Mouse (Mus musculus): ENCODE measurements around the gene Mmp13. TPM values are rescaled to one million over a fixed set of nuclear protein-coding genes. Genes with fewer than 3 reads are reported as not detected.
"Not testable (repeated sequence)": the region's sequence is repeated elsewhere in the genome, so short reads cannot be mapped to it uniquely, and the experiment has no call there.

Gene Mmp13
- total RNA-seq (2021): under 1 TPM in 1 of 2 experiments, not detected in 1; 0.20 TPM
- long read RNA-seq, experiment 1, partial matches to known transcripts: 0 of 1 reads
- long read RNA-seq, experiment 1, other reads (novel, unspliced or antisense): 0 of 1 reads
- long read RNA-seq, experiment 2: 0 reads

DNA sequence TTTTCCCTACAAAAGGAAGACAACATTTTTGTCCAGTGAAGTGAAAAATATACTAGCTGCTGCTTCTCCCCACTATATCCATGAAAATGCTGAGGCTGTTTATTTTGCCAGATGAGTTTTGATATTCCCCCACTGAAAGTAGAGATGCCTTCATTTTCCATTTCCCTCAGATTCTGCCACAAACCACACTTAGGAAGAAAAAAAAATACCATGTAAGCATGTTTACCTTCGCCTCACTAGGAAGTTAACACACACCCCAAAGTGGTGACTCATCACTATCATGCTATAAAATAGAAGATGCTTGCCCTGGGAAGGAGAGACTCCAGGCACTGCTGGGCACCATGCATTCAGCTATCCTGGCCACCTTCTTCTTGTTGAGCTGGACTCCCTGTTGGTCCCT is at the start of gene Mmp13:
Mmp13 (plus strand) TSS at position 301 of the 400 bp plus-strand sequence.
- DNase-seq: no peak

- DNase-seq: no peak
Observed at GRCm38 (mm10) chr9:7238619-7239018, 33.7 kb upstream of the Mmp13 start.

- no peak for DNase-seq
Observed at GRCm38 (mm10) chr9:7239967-7240366, 32.3 kb upstream of the Mmp13 start.

DNA sequence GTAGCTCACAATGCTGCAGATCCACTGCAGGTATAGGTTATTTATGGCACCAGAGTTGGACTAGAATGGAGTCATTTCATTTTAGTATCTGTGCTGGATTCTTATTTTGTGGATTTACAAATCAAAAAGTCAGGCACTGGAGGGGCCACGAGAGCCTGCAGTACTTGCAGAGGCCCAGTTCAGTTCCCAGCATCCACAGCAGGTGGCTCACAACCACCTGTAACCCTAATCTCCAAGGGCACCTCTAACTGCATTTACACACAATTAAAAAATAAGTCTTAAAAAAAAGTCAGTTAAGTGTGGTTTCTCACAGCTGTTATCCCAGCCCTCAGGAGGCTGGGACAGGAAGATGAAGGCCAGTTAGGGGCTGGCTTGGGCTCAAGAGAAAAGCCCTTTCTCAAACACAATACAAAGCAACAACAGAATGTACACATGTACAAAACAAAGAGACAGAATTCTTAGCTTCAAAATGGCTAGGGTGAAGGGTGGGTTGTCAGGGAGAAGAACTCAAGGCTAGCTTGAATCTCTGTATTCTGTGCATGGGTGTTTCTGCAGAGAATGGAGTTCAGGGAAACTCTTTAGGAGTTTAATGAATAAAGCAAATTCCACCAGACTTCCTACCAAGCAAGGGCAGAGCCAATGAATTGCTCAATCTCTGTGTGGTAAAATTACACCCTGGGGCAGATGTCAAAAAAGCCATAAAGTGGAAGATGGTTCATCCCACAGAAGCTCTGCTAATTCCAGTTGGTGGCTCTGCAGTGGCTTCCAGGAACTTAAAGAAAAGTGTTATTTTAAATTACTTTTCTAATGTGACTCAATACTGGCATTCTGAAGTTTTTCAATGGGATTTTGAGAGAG is 19.3 kb upstream of the Mmp13 start:
- DNase-seq: peak; percentile 9 to 13

- no peak for DNase-seq
Observed at GRCm38 (mm10) chr9:7261667-7262066, 10.6 kb upstream of the Mmp13 start.

- peak; percentile 38 to 51 for DNase-seq
Observed at GRCm38 (mm10) chr9:7270071-7270470, 2.2 kb upstream of the Mmp13 start.

DNA sequence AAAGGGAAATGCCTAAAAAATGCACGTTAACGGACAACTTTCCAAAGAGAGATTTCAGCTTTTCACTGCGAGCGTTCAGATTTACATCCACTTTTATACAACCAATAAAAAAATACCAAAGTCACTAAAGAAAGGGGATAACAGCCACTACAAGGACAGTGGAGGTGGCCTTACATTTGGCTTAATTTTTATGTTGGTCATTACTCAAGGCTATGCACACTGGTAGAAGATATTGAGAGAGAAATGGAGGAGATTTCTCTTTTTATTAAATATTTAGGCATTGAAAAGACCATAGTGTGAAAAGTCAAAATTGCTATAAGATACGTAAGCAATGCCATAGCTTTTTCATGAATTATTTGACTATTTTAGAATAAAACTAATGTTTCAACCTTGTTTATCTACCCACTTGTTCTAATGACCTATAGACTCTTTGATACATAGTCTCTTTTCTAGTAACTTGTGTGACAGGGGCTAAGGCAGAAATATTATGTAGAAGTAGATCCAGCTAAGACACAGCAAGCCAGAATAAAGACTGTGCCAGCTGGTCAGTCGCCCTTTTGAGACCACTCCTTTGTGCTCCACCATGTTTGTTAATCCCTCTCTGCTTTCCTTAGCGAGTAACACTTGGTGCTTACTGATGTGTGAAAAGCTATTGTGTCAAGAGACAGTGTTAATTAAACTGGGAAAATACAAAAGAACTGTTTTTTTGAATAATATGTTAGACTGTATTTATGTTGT is 10.4 kb downstream of the Mmp13 start:
- DNase-seq: no peak

DNA sequence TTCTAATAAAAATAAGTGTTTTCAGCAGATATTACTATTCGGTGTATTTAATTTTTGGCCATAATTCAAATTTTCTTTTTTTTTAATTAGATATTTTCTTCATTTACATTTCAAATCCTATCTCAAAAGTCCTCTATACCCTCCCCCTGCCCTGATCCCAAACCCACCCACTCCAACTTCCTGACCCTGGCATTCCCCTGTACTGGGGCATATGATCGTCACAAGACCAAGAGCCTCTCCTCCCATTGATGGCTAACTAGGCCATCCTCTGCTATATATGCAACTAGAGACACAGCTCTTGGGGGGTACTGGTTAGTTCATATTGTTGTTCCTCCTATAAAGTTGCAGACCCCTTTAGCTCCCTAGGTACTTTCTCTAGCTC is 11.0 kb downstream of the Mmp13 start:
- not testable (repeated sequence) for DNase-seq

GRCm38 (mm10) chr9:7289501-7289900 is 17.2 kb downstream of the Mmp13 start:
- no peak for DNase-seq

- DNase-seq: no peak
Observed at GRCm38 (mm10) chr9:7289901-7290300, 17.6 kb downstream of the Mmp13 start.

GRCm38 (mm10) chr9:7292132-7292531 is 19.8 kb downstream of the Mmp13 start:
- DNase-seq: no peak

DNA sequence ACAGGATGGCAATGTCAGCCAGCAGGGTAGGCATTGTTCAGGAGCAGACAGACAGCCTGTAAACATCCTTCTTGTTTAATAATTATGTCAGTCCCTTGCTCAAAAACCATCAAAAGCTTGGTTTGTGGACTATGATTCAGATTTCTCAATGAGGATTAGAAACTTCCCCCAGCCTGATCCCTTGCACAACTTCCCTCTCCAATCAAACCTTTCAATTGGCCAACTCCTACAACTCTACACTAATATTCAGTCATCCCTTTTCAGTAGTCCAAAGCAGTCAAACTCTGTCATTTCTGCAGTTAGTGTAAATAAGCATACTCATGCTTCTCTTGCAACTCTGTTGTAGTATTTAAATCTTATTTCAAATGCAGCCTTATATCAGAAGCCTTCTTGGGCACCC is 59.5 kb downstream of the Mmp13 start:
- DNase-seq: no peak

Other genes with a start within 250 kb of the Mmp13 start
- gene Dync2h1, start 88.1 kb upstream of the Mmp13 start, total RNA-seq (2021): 1 to 10 TPM; 1.4 to 2.4 TPM
- 10 to 100 TPM; 56.1 to 57.7 TPM for gene Dcun1d5, start 88.0 kb upstream of the Mmp13 start, total RNA-seq (2021)
- 1 to 10 TPM in 1 of 2 experiments, under 1 TPM in 1; 0.13 to 1.4 TPM for gene Mmp12, start 71.9 kb downstream of the Mmp13 start, total RNA-seq (2021)
- gene Mmp1b, start 115.5 kb downstream of the Mmp13 start, total RNA-seq (2021): not detected
- gene Mmp3, start 173.3 kb downstream of the Mmp13 start, total RNA-seq (2021): under 1 TPM; 0.20 to 0.62 TPM
- not detected for gene Mmp10, start 229.8 kb downstream of the Mmp13 start, total RNA-seq (2021)

Data from heart, adult 18-20 months (tissue).